Mouse (Mus musculus): Measurements from ENCODE around the gene Syt2.

Syt2 gene

GRCm38 (mm10) chr1:134650816-134651215 is 4.3 kb downstream of the Syt2 start:
- peak; percentile 34 for DNase-seq (ENCODE audit: low spot score)

- DNase-seq (ENCODE audit: low spot score): peak; percentile 42
These were observed 4.9 kb downstream of the Syt2 start for GRCm38 (mm10) chr1:134651268-134651850.

- DNase-seq (ENCODE audit: low spot score): peak; percentile 66
These were observed 5.4 kb downstream of the Syt2 start for GRCm38 (mm10) chr1:134651851-134652398.

GRCm38 (mm10) chr1:134653603-134654257 is 7.3 kb downstream of the Syt2 start:
- DNase-seq (ENCODE audit: low spot score): peak; percentile 11

GRCm38 (mm10) chr1:134658841-134659240 is 12.4 kb downstream of the Syt2 start:
- peak; percentile 70 for DNase-seq (ENCODE audit: low spot score)

- no peak for DNase-seq (ENCODE audit: low spot score)
These were observed 13.7 kb downstream of the Syt2 start for GRCm38 (mm10) chr1:134660163-134660562.

- no peak for DNase-seq (ENCODE audit: low spot score)
These were observed 25.0 kb downstream of the Syt2 start for GRCm38 (mm10) chr1:134671234-134672070.

GRCm38 (mm10) chr1:134674312-134674711 is 27.8 kb downstream of the Syt2 start:
- no peak for DNase-seq (ENCODE audit: low spot score)

GRCm38 (mm10) chr1:134679445-134679844 is 33.0 kb downstream of the Syt2 start:
- no peak for DNase-seq (ENCODE audit: low spot score)

- no peak for DNase-seq (ENCODE audit: low spot score)
These were observed 34.1 kb downstream of the Syt2 start for GRCm38 (mm10) chr1:134680617-134681016.

GRCm38 (mm10) chr1:134682460-134682859 is 36.0 kb downstream of the Syt2 start:
- DNase-seq (ENCODE audit: low spot score): no peak

- DNase-seq (ENCODE audit: low spot score): no peak
These were observed 40.5 kb downstream of the Syt2 start for GRCm38 (mm10) chr1:134686834-134687421.

GRCm38 (mm10) chr1:134696302-134696701 is 49.8 kb downstream of the Syt2 start:
- no peak for DNase-seq (ENCODE audit: low spot score)

GRCm38 (mm10) chr1:134697073-134697472 is 50.6 kb downstream of the Syt2 start:
- DNase-seq (ENCODE audit: low spot score): no peak

- DNase-seq (ENCODE audit: low spot score): no peak
These were observed 51.2 kb downstream of the Syt2 start for GRCm38 (mm10) chr1:134697522-134698250.

- no peak for DNase-seq (ENCODE audit: low spot score)
These were observed 52.0 kb downstream of the Syt2 start for GRCm38 (mm10) chr1:134698486-134698885.

GRCm38 (mm10) chr1:134699390-134699789 is 52.9 kb downstream of the Syt2 start:
- no peak for DNase-seq (ENCODE audit: low spot score)

GRCm38 (mm10) chr1:134700151-134700550 is 53.7 kb downstream of the Syt2 start:
- DNase-seq (ENCODE audit: low spot score): peak; percentile 23

- peak; percentile 49 for DNase-seq (ENCODE audit: low spot score)
These were observed 54.2 kb downstream of the Syt2 start for GRCm38 (mm10) chr1:134700634-134701033.

GRCm38 (mm10) chr1:134701191-134701590 is 54.7 kb downstream of the Syt2 start:
- no peak for DNase-seq (ENCODE audit: low spot score)

GRCm38 (mm10) chr1:134703232-134703631 is 56.8 kb downstream of the Syt2 start:
- no peak for DNase-seq (ENCODE audit: low spot score)
